Mouse (Mus musculus) heart, postnatal 14 days (tissue): Measurements from ENCODE around the gene Rrp1. TPM values are rescaled to one million over a fixed set of nuclear protein-coding genes. Genes with fewer than 3 reads are reported as not detected.

Source experiments
- DNase-seq, 2 experiments: peaks; one replicate each; pipeline ENCODE4 v3.0.0; 2021 to 2022
- intact Hi-C: fragments of 180-260 bp; cut with DNase I; formaldehyde crosslinking; loops from one replicate; pipeline ENCODE4 v1.15.1; 2025
- long read RNA-seq, 2 experiments: library from polyadenylated mRNA; stranded (forward); transcript quantifications; one replicate each; pipeline ENCODE4 v2.0.0; 2021
- total RNA-seq, 2 experiments: library from RNA; stranded (reverse); gene quantifications; 2 replicates each; pipeline ENCODE4 v1.2.3; 2021

The Rrp1 gene
- 100 to 1,000 TPM in 1 of 2 experiments, 10 to 100 TPM in 1; 100.0 to 104 TPM for total RNA-seq
- long read RNA-seq, experiment 1, partial matches to known transcripts = 4 of 14 reads
- long read RNA-seq, experiment 1, other reads (novel, unspliced or antisense) = 10 of 14 reads
- long read RNA-seq, experiment 2, partial matches to known transcripts = 4 of 12 reads
- long read RNA-seq, experiment 2, other reads (novel, unspliced or antisense) = 8 of 12 reads

- DNase-seq = peak; percentile 91 to 97
- intact Hi-C loops = no loop called here
These were observed at the start of gene Rrp1 for GRCm38 (mm10) chr10:78412319-78413151. Gene Rrp1 (minus strand): TSS chr10:78413043.

DNA sequence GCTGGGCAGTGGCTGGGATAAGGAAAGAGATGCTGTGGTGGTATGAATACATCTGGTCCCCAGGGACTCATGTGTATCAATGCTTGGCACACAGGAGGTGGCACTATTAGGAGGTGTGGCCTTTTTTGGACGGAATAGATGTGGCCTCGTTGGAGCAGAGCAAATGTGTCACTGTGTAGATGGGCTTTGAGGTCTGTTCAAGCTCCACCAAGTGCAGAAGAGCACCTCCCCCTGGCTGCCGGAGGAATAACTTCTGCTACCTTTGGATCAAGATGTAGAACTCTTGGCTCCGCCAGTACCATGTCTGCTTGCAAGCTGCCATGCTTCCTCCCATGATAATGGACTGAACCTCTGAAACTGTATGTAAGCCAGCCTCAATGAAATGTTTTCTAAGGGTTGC lies 48.9 kb upstream of the Rrp1 start:
- DNase-seq = no peak
- intact Hi-C loops = loop anchor here (5.0 kb wide), 1 partner anchor 116 kb away; no protein-coding TSS in a partner anchor

GRCm38 (mm10) chr10:78460463-78460862 lies 47.6 kb upstream of the Rrp1 start:
- DNase-seq = no peak
- intact Hi-C loops = loop anchor here (5.0 kb wide), 1 partner anchor 117 kb away; no protein-coding TSS in a partner anchor

GRCm38 (mm10) chr10:78458348-78459111 lies 45.7 kb upstream of the Rrp1 start:
- peak; percentile 43 to 54 for DNase-seq
- intact Hi-C loops = no loop called here

DNA sequence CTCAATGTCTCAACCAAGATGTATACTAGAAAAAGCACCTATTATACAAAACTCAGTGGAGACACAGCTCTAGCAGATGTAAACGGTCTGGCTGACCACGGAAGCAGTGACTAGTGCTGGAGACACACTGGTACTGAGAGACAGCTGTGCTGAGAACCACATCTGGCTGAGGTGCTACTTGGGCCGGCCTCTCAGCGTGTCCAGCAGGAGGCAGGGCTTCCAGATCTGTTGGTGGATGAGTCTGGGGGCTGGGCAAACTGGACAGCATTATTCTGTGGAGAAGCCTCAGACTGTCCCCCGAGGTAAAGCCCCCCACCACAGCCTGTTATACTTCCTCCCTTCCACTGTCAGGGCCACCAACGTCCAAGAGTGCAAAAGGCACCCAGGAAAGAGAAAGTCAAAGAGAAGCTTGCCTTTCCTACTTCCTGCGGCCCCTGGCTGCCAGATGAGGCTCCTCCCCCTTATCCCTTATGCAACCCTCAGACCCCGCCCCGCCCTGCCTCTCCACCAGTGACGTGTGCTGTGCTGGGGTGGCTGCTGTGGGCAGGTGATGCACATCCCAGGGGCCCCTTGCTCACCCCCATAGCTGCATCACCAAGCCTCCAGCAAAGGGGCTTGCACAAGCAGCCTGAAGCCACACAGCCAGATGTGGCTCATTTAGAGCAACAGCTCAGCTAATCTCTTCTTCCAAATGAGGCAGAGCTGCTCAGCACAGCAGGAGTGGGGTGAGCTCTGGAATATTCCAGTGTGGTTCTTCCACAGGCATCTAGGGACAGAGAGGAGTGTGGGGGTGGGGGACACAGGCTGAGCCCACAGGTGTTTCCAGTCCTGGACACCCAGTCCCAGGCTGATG lies 44.9 kb upstream of the Rrp1 start:
- intact Hi-C loops = no loop called here
- DNase-seq = peak; percentile 68 to 70

GRCm38 (mm10) chr10:78456696-78457095 lies 43.9 kb upstream of the Rrp1 start:
- intact Hi-C loops = no loop called here
- DNase-seq = no peak

GRCm38 (mm10) chr10:78452641-78453040 lies 39.8 kb upstream of the Rrp1 start:
- no peak for DNase-seq
- intact Hi-C loops = no loop called here

- intact Hi-C loops = no loop called here
These were observed 37.9 kb upstream of the Rrp1 start for GRCm38 (mm10) chr10:78450761-78451160.

GRCm38 (mm10) chr10:78447396-78447795 lies 34.6 kb upstream of the Rrp1 start:
- intact Hi-C loops = no loop called here
- no peak for DNase-seq

More at GRCm38 (mm10) chr10:78450761-78451160, 37.9 kb upstream of the Rrp1 start:
- no peak for DNase-seq

DNA sequence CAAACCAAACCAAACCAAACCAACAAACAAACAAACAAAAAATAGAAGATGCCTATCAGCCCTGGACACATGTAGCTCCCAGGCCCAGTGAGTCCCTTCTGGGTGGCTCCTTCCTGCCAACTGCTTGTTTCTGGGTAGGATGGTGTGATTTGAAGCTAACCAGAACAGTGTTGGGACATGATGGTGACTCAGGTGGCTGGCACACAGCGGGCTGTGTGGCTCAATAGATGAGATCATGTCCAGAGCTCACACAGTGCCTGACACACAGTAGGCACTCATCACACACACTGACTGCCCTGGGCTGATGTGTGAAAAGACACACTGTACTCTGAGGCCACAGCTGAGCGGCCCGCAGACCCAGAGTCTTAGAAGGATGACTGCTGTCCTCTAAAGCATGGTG lies 33.4 kb upstream of the Rrp1 start:
- no peak for DNase-seq
- intact Hi-C loops = no loop called here

GRCm38 (mm10) chr10:78442292-78442691 lies 29.4 kb upstream of the Rrp1 start:
- no peak for DNase-seq
- intact Hi-C loops = loop anchor here (5.0 kb wide), 1 partner anchor 160 kb away; no protein-coding TSS in a partner anchor

GRCm38 (mm10) chr10:78441606-78442005 lies 28.8 kb upstream of the Rrp1 start:
- intact Hi-C loops = loop anchor here (5.0 kb wide), 1 partner anchor 161 kb away; no protein-coding TSS in a partner anchor
- no peak for DNase-seq

DNA sequence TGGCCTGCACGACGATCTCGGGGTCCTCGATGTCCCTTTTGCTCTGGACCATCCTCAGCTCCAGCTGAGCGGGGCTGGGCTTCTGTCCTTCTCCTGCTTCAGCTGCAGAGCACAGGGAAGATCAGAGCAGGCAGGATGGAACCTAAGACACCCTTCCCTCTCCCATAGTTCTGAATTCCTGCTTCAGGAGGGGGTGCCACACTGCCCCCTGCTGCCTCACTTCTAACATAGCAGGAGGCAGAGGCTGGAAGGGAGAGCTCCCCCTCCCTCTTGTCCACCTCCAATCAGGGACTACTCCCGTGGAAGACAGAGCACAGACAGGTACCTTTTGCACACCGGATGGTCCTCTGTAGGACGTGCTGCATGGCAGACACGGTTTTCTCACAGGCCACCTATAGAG lies 28.0 kb upstream of the Rrp1 start:
- DNase-seq = no peak
- intact Hi-C loops = loop anchor here (5.0 kb wide), 1 partner anchor 161 kb away; no protein-coding TSS in a partner anchor

DNA sequence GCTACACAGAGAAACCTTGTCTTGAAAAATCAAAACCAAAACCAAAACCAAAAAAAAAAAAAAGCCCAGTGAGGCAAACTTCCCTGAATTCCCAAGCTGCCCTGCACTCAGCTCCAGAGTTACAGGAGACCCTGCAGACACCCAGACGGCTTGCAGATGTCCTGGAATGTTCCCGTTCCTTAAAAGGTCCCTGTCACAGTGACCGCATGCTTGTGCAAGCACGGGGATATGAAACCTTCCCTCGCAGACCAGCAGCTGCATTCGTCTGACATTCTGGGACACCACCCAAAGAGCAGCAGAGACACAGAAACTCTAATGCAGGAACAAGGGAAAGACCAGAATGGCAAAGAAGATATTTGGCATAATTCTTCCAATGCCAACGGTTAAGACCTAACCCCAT lies 27.1 kb upstream of the Rrp1 start:
- intact Hi-C loops = loop anchor here (1.0 to 5.0 kb wide), 2 partner anchors 47 to 162 kb away; no protein-coding TSS in a partner anchor
- DNase-seq = peak in 1 of 2 experiments; percentile 35

- intact Hi-C loops = loop anchor here (1.0 kb wide), 1 partner anchor 48 kb away; no protein-coding TSS in a partner anchor
- DNase-seq = peak in 1 of 2 experiments; percentile 29
These were observed 26.7 kb upstream of the Rrp1 start for GRCm38 (mm10) chr10:78439550-78439949.

DNA sequence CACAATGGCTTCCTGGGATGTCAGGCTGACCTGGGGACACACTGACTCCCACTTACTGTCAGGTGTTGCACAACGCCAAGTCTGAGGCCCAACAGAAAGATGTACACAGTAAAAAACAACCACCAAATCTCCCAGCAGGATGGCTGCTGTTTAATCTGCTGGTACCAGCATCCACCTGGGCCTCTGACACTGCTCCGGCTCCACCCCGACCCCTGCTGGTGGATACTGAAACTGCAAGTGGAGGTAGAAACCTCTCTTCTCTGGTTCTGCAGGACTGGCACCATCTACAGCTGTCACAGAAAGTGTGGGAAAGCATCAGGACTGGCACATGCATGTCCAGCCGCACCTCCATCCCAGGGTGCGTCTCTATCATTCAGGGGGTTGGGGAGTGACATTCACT lies 25.3 kb upstream of the Rrp1 start:
- intact Hi-C loops = no loop called here

GRCm38 (mm10) chr10:78432853-78433252 lies 20.0 kb upstream of the Rrp1 start:
- no peak for DNase-seq
- intact Hi-C loops = no loop called here

More for the DNA sequence above, 25.3 kb upstream of the Rrp1 start:
- DNase-seq = peak; percentile 76 to 90

- intact Hi-C loops = no loop called here
- DNase-seq = no peak
These were observed 16.9 kb upstream of the Rrp1 start for GRCm38 (mm10) chr10:78429776-78430175.

DNA sequence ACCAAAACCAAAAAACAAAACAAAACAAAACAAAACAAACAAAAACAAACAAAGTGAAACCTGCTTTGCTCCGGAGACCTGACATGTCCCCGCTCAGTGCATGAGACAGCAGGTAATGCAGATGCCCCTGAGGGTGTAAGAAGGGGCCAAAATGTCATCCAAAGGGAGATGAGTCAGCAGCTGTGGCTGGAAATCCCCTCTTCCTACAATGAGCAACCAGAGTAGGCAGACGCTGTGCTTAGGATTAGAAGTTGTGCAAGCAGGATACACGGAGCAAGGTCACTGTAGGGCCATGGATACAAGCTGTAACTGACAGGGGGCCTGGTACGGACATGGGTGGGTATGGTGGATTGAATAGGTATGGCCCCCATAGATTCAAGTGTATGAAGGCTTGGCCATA lies 16.3 kb upstream of the Rrp1 start:
- no peak for DNase-seq
- intact Hi-C loops = no loop called here

DNA sequence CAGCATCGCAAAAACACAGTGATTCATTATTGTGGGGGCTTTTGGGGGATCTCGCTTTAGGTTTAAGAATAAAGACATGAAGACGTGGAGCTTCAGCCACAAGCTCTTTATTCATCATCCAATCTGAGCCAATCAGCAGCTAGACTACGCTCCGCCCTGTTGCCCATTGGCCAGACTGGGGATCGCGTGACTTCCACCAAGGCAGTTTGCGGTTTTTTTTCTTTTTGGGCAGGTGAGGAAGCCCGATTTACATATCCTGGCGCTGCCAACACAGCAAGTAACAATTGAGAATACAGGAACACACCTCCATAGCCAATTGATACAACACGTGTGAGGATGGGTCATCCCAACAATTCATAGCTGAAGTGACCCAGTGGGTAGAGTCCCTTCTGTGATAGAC lies 15.2 kb upstream of the Rrp1 start:
- intact Hi-C loops = no loop called here
- DNase-seq = no peak
